Mouse (Mus musculus) spleen, adult 2 months (tissue): ENCODE results near the gene Pik3cg.

Source experiments
- CTCF ChIP-seq: fragments of 200-500 bp; IDR thresholded peaks from 2 replicates; pipeline ENCODE4 v1.5.1; 2011; ENCODE audit warnings: mild to moderate bottlenecking, inconsistent platforms; ENCODE audit not compliant: insufficient read depth, insufficient read length, insufficient replicate concordance; ENCODE audit errors: extremely low read depth
- POLR2A ChIP-seq: fragments of 200-500 bp; IDR thresholded peaks from 2 replicates; pipeline ENCODE4 v1.6.1; 2011; ENCODE audit warnings: low read depth, low read length, inconsistent platforms

DNA sequence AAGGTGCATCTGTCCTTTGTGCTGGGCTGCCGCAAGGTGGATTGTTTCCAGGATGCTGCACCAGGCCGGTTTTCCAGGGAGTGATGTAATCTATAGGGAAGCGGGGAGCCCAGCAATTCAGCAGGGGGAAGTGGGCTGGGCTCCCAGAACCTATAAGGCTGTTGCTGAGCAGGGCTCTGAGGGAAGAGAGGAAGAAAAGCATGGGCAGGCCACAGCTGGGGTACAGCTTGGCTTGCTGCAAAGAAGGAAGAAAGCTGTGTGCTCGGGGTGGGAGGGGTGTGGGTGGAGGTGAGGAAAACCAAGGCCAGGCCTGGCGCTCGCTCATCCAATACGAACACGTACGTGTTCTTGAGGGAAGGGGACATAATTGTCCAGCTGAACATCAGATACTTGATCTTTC lies 70.1 kb downstream of the Pik3cg start:
- TF ChIP-seq CTCF (no peak), POLR2A (no peak)
